Mouse (Mus musculus) G1E-ER4 (cell line): Measurements from ENCODE around the gene Smc4. TPM values are rescaled to one million over a fixed set of nuclear protein-coding genes. Genes with fewer than 3 reads are reported as not detected.

ENCODE experiments used
- GATA1 ChIP-seq: IDR thresholded peaks from one replicate; pipeline ENCODE4 v1.8.0; 2012; ENCODE audit warnings: low read length, inconsistent platforms
- polyA plus RNA-seq: library from polyadenylated mRNA; stranded (reverse); fragments of >175 nt; gene quantifications from 2 replicates; pipeline ENCODE4 v1.2.3, GENCODE M21; 2012

The Smc4 gene
- 94.3 and 121 TPM in 2 replicates for polyA plus RNA-seq

- TF ChIP-seq GATA1 = no peak
Observed at GRCm38 (mm10) chr3:69004437-69005337, at the start of gene Smc4, which contains the start of gene Ift80. TSS of gene Smc4 (plus strand) at chr3:69004738. TSS of gene Ift80 (minus strand) at chr3:69004570.

- no peak for TF ChIP-seq GATA1
Observed at GRCm38 (mm10) chr3:68956454-68956853, 48.1 kb upstream of the Smc4 start.

GRCm38 (mm10) chr3:68957413-68957812, 47.1 kb upstream of the Smc4 start:
- TF ChIP-seq GATA1 = no peak

- TF ChIP-seq GATA1 = no peak
Observed at GRCm38 (mm10) chr3:68964682-68965081, 39.9 kb upstream of the Smc4 start.

GRCm38 (mm10) chr3:68966527-68967285, 37.8 kb upstream of the Smc4 start:
- TF ChIP-seq GATA1 = no peak

GRCm38 (mm10) chr3:68967404-68967803, 37.1 kb upstream of the Smc4 start:
- no peak for TF ChIP-seq GATA1

- TF ChIP-seq GATA1 = no peak
Observed at GRCm38 (mm10) chr3:68969091-68969590, 35.4 kb upstream of the Smc4 start.

- TF ChIP-seq GATA1 = no peak
Observed at GRCm38 (mm10) chr3:68973574-68973973, 31.0 kb upstream of the Smc4 start.

GRCm38 (mm10) chr3:68974639-68975532, 29.7 kb upstream of the Smc4 start:
- TF ChIP-seq GATA1 = no peak

- TF ChIP-seq GATA1 = no peak
Observed at GRCm38 (mm10) chr3:68975533-68976490, 28.7 kb upstream of the Smc4 start.

GRCm38 (mm10) chr3:68977696-68978095, 26.8 kb upstream of the Smc4 start:
- TF ChIP-seq GATA1 = no peak

GRCm38 (mm10) chr3:68979187-68979586, 25.4 kb upstream of the Smc4 start:
- no peak for TF ChIP-seq GATA1

GRCm38 (mm10) chr3:68980898-68981297, 23.6 kb upstream of the Smc4 start:
- TF ChIP-seq GATA1 = no peak

GRCm38 (mm10) chr3:68986550-68986949, 18.0 kb upstream of the Smc4 start:
- no peak for TF ChIP-seq GATA1
